In the genomic region with DNA sequence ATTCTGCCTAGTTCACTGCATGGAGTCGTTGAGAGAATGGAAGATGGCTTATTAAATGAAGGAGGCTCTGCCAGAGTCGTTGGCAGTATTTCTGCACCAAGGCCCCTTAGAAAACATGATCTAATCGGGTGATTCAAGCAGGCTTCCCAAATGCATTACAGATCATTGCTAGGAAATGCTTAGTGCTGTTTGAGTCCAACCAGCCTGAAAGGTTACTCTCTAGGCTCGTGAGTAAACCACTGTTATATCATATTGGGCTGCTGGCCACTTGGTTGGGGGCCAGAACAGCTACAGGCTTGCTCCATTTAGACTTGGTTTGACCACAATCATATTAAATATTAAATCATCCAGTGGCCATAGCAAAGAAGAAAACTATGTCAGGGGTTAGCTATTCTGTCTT, we compare ENCODE assay signal across 13 mouse cellular contexts.
DNase-seq lines count a peak whose midpoint lies in the region; ATAC-seq lines count a peak whose summit lies in the region.
"Had no signal": no experiment of that assay in that cellular context is flagged by ENCODE, and none has a peak within 500 bp of the region (broad histone marks: within the 10 kb centered on the region; RNA-seq: fewer than 3 reads in every experiment).

No protein-coding gene starts in this region.

- H3K4me3 ChIP-seq in heart, embryonic 10.5 days: no peak overlapping the region
- no peak overlapping the region for H3K4me3 ChIP-seq in liver, embryonic 11.5 days (ENCODE audit: low read depth, low read length)
- H3K4me3 ChIP-seq: midbrain, embryonic 13.5 days; stomach, embryonic 15.5 days had no signal

- no peak overlapping the region for H3K9ac ChIP-seq in liver, embryonic 11.5 days (ENCODE audit: low read depth, low read length)
- H3K9ac ChIP-seq: hindbrain, embryonic 14.5 days; liver, postnatal 0 days; midbrain, embryonic 13.5 days; stomach, embryonic 15.5 days had no signal

- ATAC-seq in liver, embryonic 11.5 days (replicated peaks; ENCODE audit: low FRiP score): no peak
- ATAC-seq: liver, postnatal 0 days; midbrain, embryonic 13.5 days had no signal

- peak; percentile 91 for DNase-seq in heart, adult 11 months
- DNase-seq in heart, embryonic 10.5 days (ENCODE audit: low spot score): no peak
- DNase-seq in urinary bladder, postnatal 25 days (ENCODE audit: low spot score): peak; percentile 31
- DNase-seq in urinary bladder, adult 2 months (ENCODE audit: low spot score): no peak
- DNase-seq in gastrocnemius, postnatal 10 days: peak; percentile 68
- DNase-seq in skeletal muscle tissue, adult 2 months (ENCODE audit: low read depth, low spot score): peak; percentile 81
- no peak for DNase-seq in right cerebral cortex, postnatal 36 days (ENCODE audit: low spot score in 2 of 2)
- no peak for DNase-seq in liver, embryonic 11.5 days (ENCODE audit: low spot score)
- DNase-seq: liver, postnatal 0 days; right cerebral cortex, postnatal 25 days had no signal

- H3K4me2 ChIP-seq in liver, embryonic 11.5 days: no peak overlapping the region
- H3K4me2 ChIP-seq: hindbrain, embryonic 14.5 days; midbrain, embryonic 13.5 days; stomach, embryonic 15.5 days had no signal

- H3K27me3 ChIP-seq in heart, embryonic 10.5 days (ENCODE audit: insufficient read depth, poor library complexity, severe bottlenecking): no peaks in the 10 kb centered on the region
- no peaks in the 10 kb centered on the region for H3K27me3 ChIP-seq in liver, embryonic 11.5 days (replicated peaks; ENCODE audit: control insufficient read depth, insufficient read depth, low read length)
- H3K27me3 ChIP-seq: midbrain, embryonic 13.5 days; stomach, embryonic 15.5 days had no signal

- no peaks in the 10 kb centered on the region for H3K36me3 ChIP-seq in heart, embryonic 10.5 days
- no peaks in the 10 kb centered on the region for H3K36me3 ChIP-seq in liver, embryonic 11.5 days (ENCODE audit: control insufficient read depth, insufficient read depth, low read length)
- H3K36me3 ChIP-seq: midbrain, embryonic 13.5 days; stomach, embryonic 15.5 days had no signal

- H3K4me1 ChIP-seq in heart, embryonic 10.5 days: no peaks in the 10 kb centered on the region
- H3K4me1 ChIP-seq in liver, embryonic 11.5 days (replicated peaks; ENCODE audit: control insufficient read depth, insufficient read depth, low read length): no peaks in the 10 kb centered on the region
- H3K4me1 ChIP-seq: midbrain, embryonic 13.5 days had no signal

- 79% methylated on average over 4 of the region's 4 CpGs for WGBS in heart, embryonic 10.5 days
- 76% methylated on average over 4 of the region's 4 CpGs for WGBS in liver, embryonic 11.5 days

- H3K9me3 ChIP-seq in heart, embryonic 10.5 days: 0 out of 2 replicates have a peak, but pooled peaks cover 3% of the 10 kb centered on the region
- H3K9me3 ChIP-seq in liver, embryonic 11.5 days (ENCODE audit: control insufficient read depth, low read length): no peaks in the 10 kb centered on the region
- H3K9me3 ChIP-seq: midbrain, embryonic 13.5 days; stomach, embryonic 15.5 days had no signal

- H3K27ac ChIP-seq in heart, embryonic 10.5 days: no peak overlapping the region
- no peak overlapping the region for H3K27ac ChIP-seq in liver, embryonic 11.5 days (ENCODE audit: low read depth, low read length)
- H3K27ac ChIP-seq: hindbrain, embryonic 14.5 days; midbrain, embryonic 13.5 days; stomach, embryonic 15.5 days had no signal

Comparison
In these comparisons a context has a peak if more than half of its experiments do, and no peak if none do; other contexts are left out.
1. DNase-seq: peak in heart, adult 11 months (single experiment), urinary bladder, postnatal 25 days (single experiment), gastrocnemius, postnatal 10 days (single experiment) and skeletal muscle tissue, adult 2 months (single experiment); none in heart, embryonic 10.5 days (single experiment), urinary bladder, adult 2 months (single experiment), right cerebral cortex, postnatal 36 days (0 of 2) and liver, embryonic 11.5 days (single experiment).